8 mouse cellular contexts compared by ENCODE assay signal in the genomic region with DNA sequence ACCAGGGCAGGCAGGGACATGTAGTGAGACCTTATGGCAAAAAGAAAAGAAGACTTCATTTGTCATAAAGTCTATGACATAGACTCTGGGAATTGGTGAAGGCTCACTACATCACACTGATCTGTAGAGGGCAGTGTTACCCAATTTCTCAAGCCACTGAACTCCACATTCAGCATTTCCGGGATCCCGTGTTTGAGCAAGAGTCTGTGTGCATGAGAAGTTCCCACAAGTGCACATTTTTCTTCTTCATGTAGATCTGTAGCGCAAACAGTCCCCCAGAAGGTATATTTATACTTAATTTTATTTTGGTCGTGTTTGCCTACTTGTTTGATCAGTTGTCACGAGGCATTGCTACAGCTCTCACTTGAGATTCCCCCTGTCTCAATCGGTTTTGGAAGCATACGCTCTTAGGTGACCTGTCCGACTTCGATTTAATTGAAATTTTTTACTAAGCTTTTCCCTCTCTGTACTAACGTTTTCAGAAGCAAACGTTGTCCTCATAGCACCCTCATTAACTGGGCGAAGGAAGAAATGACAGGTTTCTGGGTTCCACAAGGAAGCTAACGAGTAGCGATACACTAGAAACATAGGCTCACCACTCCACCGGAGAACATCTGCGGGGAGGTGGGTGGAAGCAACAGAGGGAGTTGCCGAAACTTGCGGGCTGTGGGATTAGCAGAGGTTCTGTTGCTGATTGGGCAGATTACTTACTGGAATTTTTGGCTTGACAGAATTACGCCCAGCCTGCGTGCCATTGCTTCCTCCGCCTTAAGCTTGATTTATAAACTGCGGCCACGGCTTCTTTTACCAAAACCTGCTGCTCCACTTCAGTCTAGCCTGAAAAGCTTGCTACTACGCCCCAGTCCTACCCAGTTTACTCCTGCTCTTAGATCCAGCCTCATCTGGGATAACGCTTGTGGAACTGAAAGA. TPM values are rescaled to one million over a fixed set of nuclear protein-coding genes. Genes with fewer than 3 reads are reported as not detected.
DNase-seq lines count a peak whose midpoint lies in the region; ATAC-seq and TF ChIP-seq lines count a peak whose summit lies in the region.

No protein-coding gene starts in this region.

- peak overlapping the region; percentile 55 for H3K4me2 ChIP-seq in hindbrain, embryonic 15.5 days

- H3K4me1 ChIP-seq in hindbrain, embryonic 15.5 days (replicated peaks): peaks cover 23% of the 10 kb centered on the region

- peak; percentile 85 for TF ChIP-seq CTCF in left cerebral cortex, adult 2 months (IDR thresholded peaks at IDR 0.05)

- no peaks in the 10 kb centered on the region for H3K9me3 ChIP-seq in hindbrain, embryonic 15.5 days

- intact Hi-C loops in left cerebral cortex, adult 2 months (cut with DNase I): loop anchor here (1.0 to 10.0 kb wide), 3 partner anchors 125 to 698 kb away; partner anchors contain the start of gene Camk2n2

- peak overlapping the region; percentile 28 for H3K4me3 ChIP-seq in hindbrain, embryonic 15.5 days
- peak overlapping the region; percentile 35 for H3K4me3 ChIP-seq in left cerebral cortex, adult 2 months

- ATAC-seq in cerebellum, adult (ENCODE audit: insufficient number of reproducible peaks, low FRiP score, low TSS enrichment): no peak
- peak; percentile 29; the same call in 1 of the 2 replicates for ATAC-seq in hindbrain, embryonic 15.5 days (ENCODE audit: low FRiP score, low read depth)
- peak; percentile 75 for ATAC-seq in megakaryocyte, adult 5-6 weeks (ENCODE audit: poor library complexity, severe bottlenecking)

- peak; percentile 55 for DNase-seq in cerebellum, adult 11 months
- DNase-seq in cerebellum, adult 8-10 months: peak; percentile 66
- peak; percentile 67 for DNase-seq in forelimb bud, embryonic 11.5 days (ENCODE audit: low read depth, low spot score)
- peak; percentile 48 to 54 for DNase-seq in left cerebral cortex, adult 2 months (ENCODE audit: extremely low spot score in 1 of 2, low spot score in 2 of 2)
- peak; percentile 19 for DNase-seq in right cerebral cortex, postnatal 4 days

- 20% methylated on average over 25 of the region's 25 CpGs for WGBS in hindbrain, embryonic 15.5 days

- peaks cover 16% of the 10 kb centered on the region for H3K36me3 ChIP-seq in hindbrain, embryonic 15.5 days

- no peak overlapping the region for H3K9ac ChIP-seq in hindbrain, embryonic 15.5 days

- H3K27me3 ChIP-seq in hindbrain, embryonic 15.5 days: no peaks in the 10 kb centered on the region

- no peak overlapping the region for H3K27ac ChIP-seq in hindbrain, embryonic 15.5 days (replicated peaks)
- peak overlapping the region; percentile 22; the same call in 1 of the 2 replicates for H3K27ac ChIP-seq in left cerebral cortex, adult 2 months

RNA-seq across cellular contexts. Expression of gene Eif2b5, which starts 1.7 kb away (rescaled TPM):
- 101 TPM in 2 replicates for polyA plus RNA-seq in hindbrain, embryonic 15.5 days (2015; fragmentation: Nextera tagmentation; extraction: Ambion mirVana)
- total RNA-seq in left cerebral cortex, adult 2 months (2021): 10 to 100 TPM; 59.2 to 59.6 TPM
- total RNA-seq in megakaryocyte, adult 5-6 weeks (2015): 30.1 and 31.6 TPM in 2 replicates
- 43.1 and 46.1 TPM in 2 replicates for total RNA-seq in megakaryocyte, adult 5-6 weeks (2017)

RNA-seq across cellular contexts. Expression of gene Dvl3, which starts 19.8 kb away (rescaled TPM):
- polyA plus RNA-seq in hindbrain, embryonic 15.5 days (2015; fragmentation: Nextera tagmentation; extraction: Ambion mirVana): 37.5 and 44.3 TPM in 2 replicates
- 10 to 100 TPM; 64.7 to 70.1 TPM for total RNA-seq in left cerebral cortex, adult 2 months (2021)
- 21.9 and 22.4 TPM in 2 replicates for total RNA-seq in megakaryocyte, adult 5-6 weeks (2015)
- total RNA-seq in megakaryocyte, adult 5-6 weeks (2017): 2.6 and 4.2 TPM in 2 replicates

RNA-seq across cellular contexts. Expression of gene Ap2m1, which starts 38.3 kb away (rescaled TPM):
- 1,171 and 1,212 TPM in 2 replicates for polyA plus RNA-seq in hindbrain, embryonic 15.5 days (2015; fragmentation: Nextera tagmentation; extraction: Ambion mirVana)
- total RNA-seq in left cerebral cortex, adult 2 months (2021): 100 to 1,000 TPM; 804 to 827 TPM
- 287 and 332 TPM in 2 replicates for total RNA-seq in megakaryocyte, adult 5-6 weeks (2015)
- 207 and 242 TPM in 2 replicates for total RNA-seq in megakaryocyte, adult 5-6 weeks (2017)

RNA-seq across cellular contexts. Expression of gene Abcf3, which starts 51.4 kb away (rescaled TPM):
- 80.6 and 81.7 TPM in 2 replicates for polyA plus RNA-seq in hindbrain, embryonic 15.5 days (2015; fragmentation: Nextera tagmentation; extraction: Ambion mirVana)
- 100 to 1,000 TPM; 102 to 109 TPM for total RNA-seq in left cerebral cortex, adult 2 months (2021)
- 15.4 and 21.7 TPM in 2 replicates for total RNA-seq in megakaryocyte, adult 5-6 weeks (2015)
- total RNA-seq in megakaryocyte, adult 5-6 weeks (2017): 27.5 and 32.1 TPM in 2 replicates
